Mouse (Mus musculus) effector memory CD4-positive, alpha-beta T cell, adult 7 months (primary cell): ENCODE results near the gene Hpse2. TPM values are rescaled to one million over a fixed set of nuclear protein-coding genes. Genes with fewer than 3 reads are reported as not detected.

ENCODE experiments used
- polyA plus RNA-seq: library from polyadenylated mRNA; unstranded; fragments of 100-300 nt; shearing (Covaris generic); gene quantifications from one replicate; pipeline ENCODE4 v1.2.1, GENCODE M21; 2017

Gene Hpse2
- polyA plus RNA-seq = not detected

GRCm38 (mm10) chr19:43388017-43388904 is at the start of gene Hpse2:
Hpse2 (minus strand) TSS chr19:43388355.

DNA sequence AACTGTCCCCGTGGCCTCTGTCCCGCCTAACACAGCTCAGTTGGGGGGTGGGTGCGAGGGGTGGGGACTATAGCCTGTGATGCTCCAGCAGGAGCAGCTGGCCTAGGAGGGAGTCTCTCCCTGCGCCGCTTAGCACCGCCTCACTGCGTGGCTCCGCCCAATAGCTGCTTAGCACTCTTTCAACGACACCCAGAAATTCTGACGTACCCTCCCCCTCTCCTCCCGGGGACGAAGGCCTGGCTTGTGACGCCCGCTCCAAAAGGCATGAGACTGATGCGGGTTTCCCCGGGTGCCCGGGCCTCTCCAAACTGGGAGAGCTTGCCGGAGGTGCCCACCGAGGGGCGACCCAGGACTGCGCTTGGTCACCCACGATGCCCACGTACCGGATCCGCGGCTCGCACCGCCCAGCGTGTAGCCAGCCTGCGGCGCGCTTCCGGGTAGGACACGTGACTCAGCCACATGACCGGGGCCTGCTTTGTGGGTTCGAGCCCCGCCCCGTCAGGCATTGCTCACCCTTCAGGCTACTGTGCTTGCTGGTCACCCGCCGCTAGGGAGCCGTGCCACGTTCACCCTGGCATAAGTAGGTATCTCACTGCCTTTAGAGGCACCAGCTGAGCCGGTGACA is 608.5 kb downstream of the Hpse2 start, which contains the start of gene Hps1:
Gene Hps1, minus strand, starts transcription at position 448 of the 625 bp plus-strand sequence.

GRCm38 (mm10) chr19:42752363-42752931 is 635.7 kb downstream of the Hpse2 start, which contains the start of gene Pyroxd2:
Pyroxd2 (minus strand) TSS chr19:42752775.

Other genes starting within 250 kb of the Hpse2 start
- gene Cnnm1, start 52.1 kb upstream of the Hpse2 start, polyA plus RNA-seq = not detected
- gene Got1, start 136.2 kb upstream of the Hpse2 start, polyA plus RNA-seq = 398 TPM
- gene Nkx2-3, start 224.0 kb upstream of the Hpse2 start, polyA plus RNA-seq = not detected